Mouse (Mus musculus) liver, postnatal 0 days (tissue): ENCODE measurements around the gene Syt7. TPM values are rescaled to one million over a fixed set of nuclear protein-coding genes. Genes with fewer than 3 reads are reported as not detected.

ENCODE experiments used
- ATAC-seq: fragments of 200-750 bp; cut with Nextera tagmentation; 2 replicates; pipeline ENCODE4 v1.8.0; 2017; ENCODE audit warnings: mild to moderate bottlenecking, moderate library complexity
- DNase-seq: peaks from one replicate; pipeline ENCODE4 v3.0.0-alpha.2; 2016
- H3K27ac ChIP-seq: fragments of 300-500 bp; sonication (generic); 2 replicates; pipeline ENCODE4 v1.5.1; 2014; ENCODE audit warnings: antibody characterized with exemption, moderate library complexity, mild to moderate bottlenecking, low read depth
- H3K27me3 ChIP-seq: fragments of 300-500 bp; sonication (generic); 2 replicates; pipeline ENCODE4 v1.6.1; 2014; ENCODE audit warnings: low read length, control low read depth, mixed read lengths; ENCODE audit not compliant: insufficient read depth
- H3K36me3 ChIP-seq: fragments of 300-500 bp; sonication (generic); replicated peaks from 2 replicates; pipeline ENCODE4 v1.6.1; 2014; ENCODE audit warnings: mild to moderate bottlenecking, control low read depth, low read length, moderate library complexity, mixed read lengths; ENCODE audit not compliant: insufficient read depth
- H3K4me1 ChIP-seq: fragments of 300-500 bp; sonication (generic); 2 replicates; pipeline ENCODE4 v1.6.1; 2014; ENCODE audit warnings: antibody characterized with exemption, mild to moderate bottlenecking, control low read depth; ENCODE audit not compliant: insufficient read depth
- H3K4me2 ChIP-seq: fragments of 300-500 bp; sonication (generic); 2 replicates; pipeline ENCODE4 v1.6.1; 2014; ENCODE audit warnings: low read depth, mild to moderate bottlenecking, low read length, moderate library complexity, mixed read lengths
- H3K4me3 ChIP-seq: fragments of 300-500 bp; sonication (generic); 2 replicates; pipeline ENCODE4 v1.5.1; 2014; ENCODE audit warnings: low read depth, low read length
- H3K9ac ChIP-seq: fragments of 300-500 bp; sonication (generic); replicated peaks from 2 replicates; pipeline ENCODE4 v1.6.1; 2014; ENCODE audit warnings: mild to moderate bottlenecking, moderate library complexity
- H3K9me3 ChIP-seq: fragments of 300-500 bp; sonication (generic); 2 replicates; pipeline ENCODE4 v1.6.1; 2016; ENCODE audit warnings: mild to moderate bottlenecking, control low read depth, low read length, mixed read lengths
- CTCF ChIP-seq: sonication (generic); IDR thresholded peaks from 2 replicates; pipeline ENCODE4 v1.5.1; 2016; ENCODE audit warnings: antibody characterized with exemption, low read depth
- EP300 ChIP-seq: IDR thresholded peaks from 2 replicates; pipeline ENCODE4 v1.6.1; 2016; ENCODE audit warnings: antibody characterized with exemption, low read depth, mild to moderate bottlenecking
- WGBS: fragments of 180-500 bp; shearing (Covaris S2); extraction: QIAGEN DNeasy Blood & Tissue Kit; methylation state at CpG from one replicate; pipeline ENCODE4 v1.1.7; 2014; ENCODE audit not compliant: insufficient replicate concordance; 5-methylcytosine and 5-hydroxymethylcytosine counted together
- polyA plus RNA-seq: library from polyadenylated mRNA; unstranded; fragments of >200 nt; fragmentation: Nextera tagmentation; extraction: Ambion mirVana; gene quantifications from 2 replicates; pipeline ENCODE4 v1.2.1, GENCODE M21; 2015

The Syt7 gene
- polyA plus RNA-seq, 1 experiment from 2014 or later, result 0.04 TPM

DNA sequence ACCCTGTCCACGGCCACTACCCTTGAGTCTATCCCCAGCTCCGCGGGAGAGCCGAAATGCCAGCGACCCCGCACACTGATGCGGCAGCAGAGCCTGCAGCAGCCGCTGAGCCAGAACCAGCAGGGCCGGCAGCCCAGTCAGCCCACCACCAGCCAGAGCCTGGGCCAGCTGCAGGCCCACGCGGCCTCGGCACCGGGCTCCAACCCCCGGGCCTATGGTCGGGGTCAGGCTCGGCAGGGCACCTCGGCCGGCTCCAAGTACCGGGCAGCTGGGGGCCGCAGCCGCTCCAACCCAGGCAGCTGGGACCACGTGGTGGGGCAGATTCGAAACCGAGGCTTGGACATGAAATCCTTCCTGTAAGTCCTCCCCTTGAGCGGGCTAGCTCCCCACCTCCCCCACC is 37.4 kb downstream of the Syt7 start:
- TF ChIP-seq CTCF (no peak), EP300 (no peak)
- H3K9me3 ChIP-seq, result no peaks in the 10 kb centered on the region
- WGBS, result 59% methylated on average over 25 of the region's 25 CpGs
- no peaks in the 10 kb centered on the region for H3K36me3 ChIP-seq
- no peak overlapping the region for H3K4me2 ChIP-seq
- no peak overlapping the region for H3K27ac ChIP-seq
- ATAC-seq (no peak), DNase-seq (no peak)
- H3K9ac ChIP-seq, result no peak overlapping the region
- peaks cover 20% of the 10 kb centered on the region for H3K27me3 ChIP-seq
- H3K4me1 ChIP-seq, result no peaks in the 10 kb centered on the region
- H3K4me3 ChIP-seq, result no peak overlapping the region

DNA sequence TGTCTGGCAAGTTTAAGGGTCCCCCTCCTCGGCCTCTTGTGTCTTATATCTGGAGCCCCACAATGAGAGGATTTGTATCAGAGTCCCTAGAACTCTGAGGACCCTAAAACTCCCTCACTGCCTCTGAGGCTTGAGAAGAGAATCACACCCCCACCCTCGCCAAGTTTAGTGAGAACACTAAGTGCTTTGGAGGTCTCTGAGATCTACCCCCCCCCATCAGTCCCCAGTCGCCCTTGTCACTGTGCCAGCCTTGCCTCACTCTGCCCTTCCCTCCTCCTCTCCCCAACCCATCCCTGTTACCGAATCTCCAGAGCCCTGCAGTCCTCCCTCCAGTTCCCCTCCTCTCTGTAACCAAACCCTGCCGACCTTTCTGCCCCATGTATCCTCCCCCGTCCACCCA is 37.9 kb downstream of the Syt7 start:
- DNase-seq (no peak), ATAC-seq (no peak)
- no peak overlapping the region for H3K4me3 ChIP-seq
- no peaks in the 10 kb centered on the region for H3K9me3 ChIP-seq
- H3K4me1 ChIP-seq, result no peaks in the 10 kb centered on the region
- peaks cover 17% of the 10 kb centered on the region for H3K27me3 ChIP-seq
- no peak for TF ChIP-seq EP300
- no peak for TF ChIP-seq CTCF
- no peaks in the 10 kb centered on the region for H3K36me3 ChIP-seq
- H3K9ac ChIP-seq, result no peak overlapping the region
- H3K4me2 ChIP-seq, result no peak overlapping the region
- 42% methylated on average over 6 of the region's 6 CpGs for WGBS
- H3K27ac ChIP-seq, result no peak overlapping the region

GRCm38 (mm10) chr19:10427431-10427830 is 38.5 kb downstream of the Syt7 start:
- TF ChIP-seq CTCF, result no peak
- no peak for TF ChIP-seq EP300
- DNase-seq, result no peak
- Histone ChIP-seq H3K27me3 (peaks cover 10% of the 10 kb centered on the region), H3K4me1 (no peaks in the 10 kb centered on the region), H3K9me3 (no peaks in the 10 kb centered on the region), H3K4me2 (no peak overlapping the region), H3K9ac (no peak overlapping the region), H3K4me3 (no peak overlapping the region), H3K36me3 (no peaks in the 10 kb centered on the region), H3K27ac (no peak overlapping the region)
- 74% methylated on average over 9 of the region's 9 CpGs for WGBS
- no peak for ATAC-seq

GRCm38 (mm10) chr19:10429371-10429770 is 40.5 kb downstream of the Syt7 start:
- no peak for TF ChIP-seq EP300
- H3K4me3 ChIP-seq, result no peak overlapping the region
- WGBS, result 75% methylated on average over 8 of the region's 8 CpGs
- no peaks in the 10 kb centered on the region for H3K27me3 ChIP-seq
- H3K27ac ChIP-seq, result no peak overlapping the region
- no peaks in the 10 kb centered on the region for H3K9me3 ChIP-seq
- H3K36me3 ChIP-seq, result no peaks in the 10 kb centered on the region
- no peaks in the 10 kb centered on the region for H3K4me1 ChIP-seq
- no peak for DNase-seq
- no peak for ATAC-seq
- no peak overlapping the region for H3K9ac ChIP-seq
- no peak overlapping the region for H3K4me2 ChIP-seq

- DNase-seq (no peak), ATAC-seq (peak; percentile 35; the same call in 1 of the 2 replicates)
- Histone ChIP-seq H3K4me2 (no peak overlapping the region), H3K4me3 (no peak overlapping the region), H3K27ac (no peak overlapping the region), H3K27me3 (no peaks in the 10 kb centered on the region), H3K36me3 (no peaks in the 10 kb centered on the region), H3K9ac (no peak overlapping the region), H3K9me3 (no peaks in the 10 kb centered on the region), H3K4me1 (no peaks in the 10 kb centered on the region)
- no peak for TF ChIP-seq CTCF
- TF ChIP-seq EP300, result no peak
- 18% methylated on average over 3 of the region's 3 CpGs for WGBS
Observed at GRCm38 (mm10) chr19:10431410-10431809, 42.5 kb downstream of the Syt7 start.

- DNase-seq (no peak), ATAC-seq (no peak)
- no peak overlapping the region for H3K27ac ChIP-seq
- no peak overlapping the region for H3K4me3 ChIP-seq
- no peaks in the 10 kb centered on the region for H3K9me3 ChIP-seq
- TF ChIP-seq CTCF (no peak), EP300 (no peak)
- H3K4me2 ChIP-seq, result no peak overlapping the region
- no peaks in the 10 kb centered on the region for H3K36me3 ChIP-seq
- 52% methylated on average over 4 of the region's 4 CpGs for WGBS
- H3K27me3 ChIP-seq, result no peaks in the 10 kb centered on the region
- H3K9ac ChIP-seq, result no peak overlapping the region
- no peaks in the 10 kb centered on the region for H3K4me1 ChIP-seq
Observed at GRCm38 (mm10) chr19:10431841-10432240, 43.0 kb downstream of the Syt7 start.

DNA sequence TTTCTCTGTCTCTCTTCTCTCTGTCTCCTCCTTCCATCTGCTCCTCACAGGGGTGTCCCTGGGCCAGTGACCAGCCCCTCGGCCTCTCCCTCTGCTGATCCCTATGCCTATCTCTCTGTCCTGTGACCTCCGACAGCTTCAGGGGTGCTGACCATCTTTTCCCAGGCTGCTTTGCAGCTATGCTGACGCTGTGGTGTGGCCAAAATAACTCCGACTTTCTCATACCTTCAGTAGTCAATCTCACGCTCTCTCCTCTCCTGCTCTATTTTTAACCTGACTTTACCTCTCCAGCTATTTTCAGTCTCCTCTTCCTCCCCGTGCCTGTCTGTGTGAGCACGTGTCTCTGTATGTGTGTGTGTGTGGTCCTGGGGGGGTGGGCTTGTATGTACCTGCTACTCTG is 44.3 kb downstream of the Syt7 start:
- Histone ChIP-seq H3K4me1 (no peaks in the 10 kb centered on the region), H3K4me2 (no peak overlapping the region), H3K27me3 (no peaks in the 10 kb centered on the region), H3K27ac (no peak overlapping the region), H3K4me3 (no peak overlapping the region), H3K9ac (no peak overlapping the region), H3K9me3 (no peaks in the 10 kb centered on the region), H3K36me3 (no peaks in the 10 kb centered on the region)
- TF ChIP-seq EP300 (no peak), CTCF (no peak)
- DNase-seq (no peak), ATAC-seq (no peak)
- WGBS, result 64% methylated on average over 7 of the region's 7 CpGs
